Mouse (Mus musculus) spleen, postnatal 14 days (tissue): ENCODE results near the gene Rprd2.
"Not testable (repeated sequence)": the region's sequence is repeated elsewhere in the genome, so short reads cannot be mapped to it uniquely, and the experiment has no call there.

ENCODE experiments used
- DNase-seq, 2 experiments: peaks; one replicate each; pipeline ENCODE4 v3.0.0; 2021 to 2022; ENCODE audit warnings: low spot score in 2 of 2

Rprd2 gene

GRCm38 (mm10) chr3:95818026-95818511 is 594 bp downstream of the Rprd2 start:
- peak; percentile 19 to 23 for DNase-seq

GRCm38 (mm10) chr3:95816681-95817080 is 2.0 kb downstream of the Rprd2 start:
- no peak for DNase-seq

GRCm38 (mm10) chr3:95808384-95808783 is 10.3 kb downstream of the Rprd2 start:
- no peak for DNase-seq

- not testable (repeated sequence) for DNase-seq
These were observed 11.0 kb downstream of the Rprd2 start for GRCm38 (mm10) chr3:95807630-95808029.

GRCm38 (mm10) chr3:95806677-95807076 is 12.0 kb downstream of the Rprd2 start:
- no peak for DNase-seq

- DNase-seq = no peak
These were observed 14.8 kb downstream of the Rprd2 start for GRCm38 (mm10) chr3:95803851-95804250.

GRCm38 (mm10) chr3:95798756-95799155 is 19.9 kb downstream of the Rprd2 start:
- DNase-seq = no peak

GRCm38 (mm10) chr3:95794299-95794698 is 24.4 kb downstream of the Rprd2 start:
- DNase-seq = no peak

GRCm38 (mm10) chr3:95793662-95794061 is 25.0 kb downstream of the Rprd2 start:
- no peak for DNase-seq

- DNase-seq = no peak
These were observed 33.2 kb downstream of the Rprd2 start for GRCm38 (mm10) chr3:95785501-95785900.

GRCm38 (mm10) chr3:95771985-95772384 is 46.7 kb downstream of the Rprd2 start:
- peak in 1 of 2 experiments; percentile 16 for DNase-seq

GRCm38 (mm10) chr3:95765534-95765933 is 53.1 kb downstream of the Rprd2 start:
- no peak for DNase-seq

GRCm38 (mm10) chr3:95763811-95764210 is 54.9 kb downstream of the Rprd2 start:
- no peak for DNase-seq

GRCm38 (mm10) chr3:95762961-95763360 is 55.7 kb downstream of the Rprd2 start:
- no peak for DNase-seq

GRCm38 (mm10) chr3:95761771-95762170 is 56.9 kb downstream of the Rprd2 start:
- no peak for DNase-seq

- DNase-seq = no peak
These were observed 58.0 kb downstream of the Rprd2 start for GRCm38 (mm10) chr3:95760656-95761055.

GRCm38 (mm10) chr3:95760106-95760505 is 58.6 kb downstream of the Rprd2 start, which contains the start of gene Tars2:
TSS of gene Tars2 (minus strand) at chr3:95760206.
- DNase-seq = no peak

GRCm38 (mm10) chr3:95758467-95759218 is 60.0 kb downstream of the Rprd2 start:
- DNase-seq = no peak

GRCm38 (mm10) chr3:95756808-95757207 is 61.9 kb downstream of the Rprd2 start:
- no peak for DNase-seq

- peak; percentile 77 to 82 for DNase-seq
These were observed 64.1 kb downstream of the Rprd2 start for GRCm38 (mm10) chr3:95754345-95755206.

- DNase-seq = no peak
These were observed 65.7 kb downstream of the Rprd2 start for GRCm38 (mm10) chr3:95752935-95753334.

- no peak for DNase-seq
These were observed 78.3 kb downstream of the Rprd2 start for GRCm38 (mm10) chr3:95740406-95740805.
